Mouse (Mus musculus) T-helper 2 cell (primary cell): Measurements from ENCODE around the gene Xlr4c.

ENCODE experiments used
- in situ Hi-C: fragments of 300-600 bp; cut with MboI, MseI; formaldehyde crosslinking; loops from one replicate; pipeline ENCODE4 v1.15.1; 2025; ENCODE audit warnings: high pct_unique_total_duplicates

The Xlr4c gene

GRCm38 (mm10) chrX:73242821-73243325 is at the start of gene Xlr4c:
TSS of gene Xlr4c (minus strand) at chrX:73243130.
- in situ Hi-C loops, result loop anchor here (5.0 to 25.0 kb wide), 2 partner anchors 94 to 1699 kb away; partner anchors contain the start of genes Gm45015 and Zfp275

DNA sequence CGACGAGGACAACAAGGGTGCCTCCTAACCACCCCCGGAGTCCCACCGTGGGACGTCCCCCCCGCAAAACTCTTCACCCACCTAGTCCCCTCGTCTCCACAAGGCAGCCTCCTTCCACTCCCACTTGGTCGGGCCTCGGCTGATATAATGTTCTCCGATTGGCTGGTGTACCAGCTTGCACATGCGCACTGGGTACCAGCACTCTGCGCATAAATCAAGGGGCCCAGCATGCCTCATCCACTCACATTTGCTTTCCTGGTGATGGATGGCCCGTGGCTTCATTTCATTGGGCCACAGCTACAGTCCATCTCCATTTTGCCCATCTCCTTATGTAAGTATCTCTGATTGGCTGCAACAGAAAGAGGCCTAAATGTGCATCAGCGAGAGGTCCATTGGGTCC is 22.3 kb upstream of the Xlr4c start, which contains the start of gene Xlr3c:
TSS of gene Xlr3c (minus strand) at position 121 of the 400 bp plus-strand sequence.
- in situ Hi-C loops, result loop anchor here (10.0 kb wide), 1 partner anchor 1430 kb away; no protein-coding TSS in a partner anchor

DNA sequence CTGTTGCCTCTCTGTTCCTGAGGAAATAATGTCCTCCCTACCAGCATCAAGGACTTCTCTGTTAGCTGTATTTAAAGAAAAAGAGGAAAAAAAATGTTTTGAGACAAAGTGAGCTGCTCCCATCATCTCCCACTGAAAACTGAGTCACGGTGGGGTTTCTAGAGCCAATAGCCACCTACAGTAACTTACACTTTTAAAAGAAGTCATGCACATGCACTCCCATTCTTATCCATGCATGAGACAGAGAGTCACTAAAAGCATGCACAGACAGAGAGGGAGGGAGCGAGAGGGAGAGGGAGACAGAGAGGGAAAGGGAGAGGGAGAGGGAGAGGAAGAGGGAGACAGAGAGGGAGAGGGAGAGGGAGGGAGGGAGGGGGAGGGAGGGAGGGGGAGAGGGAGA is 19.5 kb upstream of the Xlr4c start:
- in situ Hi-C loops, result loop anchor here (10.0 kb wide), 1 partner anchor 1432 kb away; no protein-coding TSS in a partner anchor

GRCm38 (mm10) chrX:73229288-73229687 is 13.6 kb downstream of the Xlr4c start:
- in situ Hi-C loops, result loop anchor here (25.0 kb wide), 1 partner anchor 108 kb away; the partner anchor contains the start of genes Gm45015 and Zfp275

DNA sequence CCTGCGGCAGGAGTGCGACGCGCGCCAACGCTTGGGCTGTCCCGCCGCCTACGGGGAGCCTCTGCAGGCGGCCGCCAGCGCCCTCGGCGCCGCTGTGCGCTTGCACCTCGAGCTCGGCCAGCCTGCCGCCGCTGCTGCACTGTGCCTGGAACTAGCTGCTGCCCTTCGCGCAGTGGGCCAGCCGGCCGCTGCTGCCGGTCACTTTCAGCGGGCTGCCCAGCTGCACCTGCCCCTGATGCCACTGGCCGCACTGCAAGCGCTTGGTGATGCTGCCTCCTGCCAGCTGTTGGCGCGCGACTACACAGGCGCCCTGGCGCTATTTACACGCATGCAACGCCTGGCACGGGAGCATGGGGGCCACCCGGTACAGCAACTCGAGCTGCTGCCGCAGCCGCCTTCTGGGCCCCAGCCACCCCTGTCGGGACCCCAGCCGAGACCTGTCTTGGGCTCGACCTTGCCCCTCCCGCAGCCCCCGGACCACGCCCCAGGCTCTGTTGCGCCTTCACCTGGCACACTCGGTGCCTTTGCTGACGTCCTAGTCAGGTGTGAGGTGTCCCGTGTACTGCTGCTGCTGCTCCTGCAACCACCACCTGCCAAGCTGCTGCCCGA is 14.2 kb downstream of the Xlr4c start:
- in situ Hi-C loops, result loop anchor here (25.0 kb wide), 1 partner anchor 109 kb away; the partner anchor contains the start of genes Gm45015 and Zfp275

GRCm38 (mm10) chrX:73227914-73228605 is 14.9 kb downstream of the Xlr4c start, which contains the start of gene F8a:
TSS of gene F8a (plus strand) at chrX:73228291.
- in situ Hi-C loops, result loop anchor here (25.0 kb wide), 1 partner anchor 109 kb away; the partner anchor contains the start of genes Gm45015 and Zfp275

GRCm38 (mm10) chrX:73225365-73225764 is 17.6 kb downstream of the Xlr4c start:
- in situ Hi-C loops, result loop anchor here (25.0 kb wide), 1 partner anchor 112 kb away; the partner anchor contains the start of genes Gm45015 and Zfp275

GRCm38 (mm10) chrX:73213819-73214564 is 28.9 kb downstream of the Xlr4c start, which contains the start of gene Xlr4b:
TSS of gene Xlr4b (plus strand) at chrX:73214333.
- in situ Hi-C loops, result loop anchor here (10.0 kb wide), 1 partner anchor 1511 kb away; no protein-coding TSS in a partner anchor

DNA sequence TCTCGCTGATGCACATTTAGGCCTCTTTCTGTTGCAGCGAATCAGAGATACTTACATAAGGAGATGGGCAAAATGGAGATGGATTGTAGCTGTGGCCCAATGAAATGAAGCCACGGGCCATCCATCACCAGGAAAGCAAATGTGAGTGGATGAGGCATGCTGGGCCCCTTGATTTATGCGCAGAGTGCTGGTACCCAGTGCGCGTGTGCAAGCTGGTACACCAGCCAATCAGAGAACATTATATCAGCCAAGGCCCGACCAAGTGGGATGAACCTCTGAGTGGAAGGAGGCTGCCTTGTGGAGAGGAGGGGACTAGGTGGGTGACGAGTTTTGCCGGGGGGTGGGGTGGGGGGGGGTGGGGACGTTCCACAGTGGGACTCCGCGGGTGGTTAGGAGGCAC is 51.0 kb downstream of the Xlr4c start, which contains the start of gene Xlr3b:
TSS of gene Xlr3b (plus strand) at position 274 of the 400 bp plus-strand sequence.
- in situ Hi-C loops, result loop anchor here (10.0 kb wide), 1 partner anchor 1513 kb away; no protein-coding TSS in a partner anchor
